Mouse (Mus musculus) heart, postnatal 0 days (tissue): Measurements from ENCODE around the gene Fry. TPM values are rescaled to one million over a fixed set of nuclear protein-coding genes. Genes with fewer than 3 reads are reported as not detected.

Experiments
- ATAC-seq: fragments of 200-750 bp; cut with Nextera tagmentation; 2 replicates; pipeline ENCODE4 v1.8.0; 2017; ENCODE audit warnings: low read depth, moderate number of reproducible peaks, moderate library complexity; ENCODE audit not compliant: insufficient read depth
- DNase-seq: peaks from one replicate; pipeline ENCODE4 v3.0.0-alpha.2; 2016; ENCODE audit warnings: low spot score
- H3K27ac ChIP-seq: fragments of 300-500 bp; sonication (generic); 2 replicates; pipeline ENCODE4 v1.5.1; 2014; ENCODE audit warnings: low read depth, mild to moderate bottlenecking
- H3K27me3 ChIP-seq: fragments of 300-500 bp; sonication (generic); 2 replicates; pipeline ENCODE4 v1.6.1; 2014; ENCODE audit warnings: low read length, mixed read lengths; ENCODE audit not compliant: control insufficient read depth, insufficient read depth
- H3K36me3 ChIP-seq: fragments of 300-500 bp; sonication (generic); replicated peaks from 2 replicates; pipeline ENCODE4 v1.6.1; 2014; ENCODE audit warnings: low read length, mixed read lengths; ENCODE audit not compliant: control insufficient read depth, insufficient read depth
- H3K4me1 ChIP-seq: fragments of 300-500 bp; sonication (generic); 2 replicates; pipeline ENCODE4 v1.6.1; 2014; ENCODE audit warnings: antibody characterized with exemption; ENCODE audit not compliant: control insufficient read depth, insufficient read depth
- H3K4me2 ChIP-seq: fragments of 300-500 bp; sonication (generic); 2 replicates; pipeline ENCODE4 v1.6.1; 2014; ENCODE audit warnings: low read depth, mild to moderate bottlenecking, low read length, moderate library complexity
- H3K4me3 ChIP-seq: fragments of 300-500 bp; sonication (generic); 2 replicates; pipeline ENCODE4 v1.5.1; 2014; ENCODE audit warnings: low read depth, low read length
- H3K9ac ChIP-seq: fragments of 300-500 bp; sonication (generic); replicated peaks from 2 replicates; pipeline ENCODE4 v1.6.1; 2014; ENCODE audit warnings: low read depth, low read length, mixed read lengths
- H3K9me3 ChIP-seq: fragments of 300-500 bp; sonication (generic); replicated peaks from 2 replicates; pipeline ENCODE4 v1.6.1; 2016; ENCODE audit warnings: low read length; ENCODE audit not compliant: control insufficient read depth
- CTCF ChIP-seq: IDR thresholded peaks from 2 replicates; pipeline ENCODE4 v1.5.1; 2016; ENCODE audit warnings: antibody characterized with exemption, control low read depth, low read depth
- EP300 ChIP-seq: IDR thresholded peaks from 2 replicates; pipeline ENCODE4 v1.6.1; 2016; ENCODE audit warnings: antibody characterized with exemption, low read depth
- WGBS: fragments of 180-500 bp; shearing (Covaris S2); extraction: QIAGEN DNeasy Blood & Tissue Kit; methylation state at CpG from one replicate; pipeline ENCODE4 v1.1.7; 2014; 5-methylcytosine and 5-hydroxymethylcytosine counted together
- polyA plus RNA-seq: library from polyadenylated mRNA; unstranded; fragments of >200 nt; fragmentation: Nextera tagmentation; extraction: Ambion mirVana; gene quantifications from 2 replicates; pipeline ENCODE4 v1.2.1, GENCODE M21; 2015
- total RNA-seq: library from RNA; depleted of rRNA; stranded (reverse); fragments of >200 nt; gene quantifications from 2 replicates; pipeline ENCODE4 v1.2.3, GENCODE M21; 2014; ENCODE audit warnings: low replicate concordance

Fry gene
- total and polyA plus RNA-seq, 2 experiments from 2014 or later = 31.8 to 124 TPM

- Histone ChIP-seq H3K4me2 (no peak overlapping the region), H3K9ac (no peak overlapping the region), H3K36me3 (no peaks in the 10 kb centered on the region), H3K27ac (no peak overlapping the region), H3K4me1 (no peaks in the 10 kb centered on the region), H3K9me3 (no peaks in the 10 kb centered on the region), H3K27me3 (no peaks in the 10 kb centered on the region), H3K4me3 (no peak overlapping the region)
- no peak for ATAC-seq
- 68% methylated on average over 1 of the region's 1 CpGs for WGBS
- no peak for DNase-seq
- TF ChIP-seq CTCF = no peak
- no peak for TF ChIP-seq EP300
Measured at GRCm38 (mm10) chr5:150514027-150514426, 395.6 kb downstream of the Fry start.

- H3K27ac ChIP-seq = no peak within 1 kb of the TSS
- DNase-seq (no peak), ATAC-seq (no peak)
- no peak within 1 kb of the TSS for H3K4me3 ChIP-seq
- H3K4me2 ChIP-seq = no peak within 1 kb of the TSS
- 59% methylated on average over 4 of the region's 4 CpGs for WGBS
- H3K36me3 ChIP-seq = no peaks in the 10 kb centered on the region
- H3K9ac ChIP-seq = no peak within 1 kb of the TSS
- H3K9me3 ChIP-seq = no peaks in the 10 kb centered on the region
- H3K4me1 ChIP-seq = no peaks in the 10 kb centered on the region
- no peak for TF ChIP-seq EP300
- TF ChIP-seq CTCF = no peak
- no peaks in the 10 kb centered on the region for H3K27me3 ChIP-seq
Measured at GRCm38 (mm10) chr5:150518064-150518463, 399.6 kb downstream of the Fry start, which contains the start of gene Zar1l. Zar1l (minus strand) TSS chr5:150518164.

- TF ChIP-seq EP300 (no peak), CTCF (peak; percentile 56)
- Histone ChIP-seq H3K27me3 (no peaks in the 10 kb centered on the region), H3K36me3 (no peaks in the 10 kb centered on the region), H3K4me3 (no peak overlapping the region), H3K4me1 (no peaks in the 10 kb centered on the region), H3K9ac (no peak overlapping the region), H3K27ac (no peak overlapping the region), H3K9me3 (no peaks in the 10 kb centered on the region), H3K4me2 (no peak overlapping the region)
- ATAC-seq (no peak), DNase-seq (peak; percentile 69)
- WGBS = 87% methylated on average over 1 of the region's 1 CpGs
Measured at GRCm38 (mm10) chr5:150519551-150519950, 401.1 kb downstream of the Fry start.

- ATAC-seq = peak; percentile 94
- Histone ChIP-seq H3K4me1 (no peaks in the 10 kb centered on the region), H3K4me3 (peak within 1 kb of the TSS; percentile 92), H3K4me2 (peak within 1 kb of the TSS; percentile 86), H3K9me3 (no peaks in the 10 kb centered on the region), H3K36me3 (no peaks in the 10 kb centered on the region), H3K9ac (peak within 1 kb of the TSS; percentile 81), H3K27me3 (no peaks in the 10 kb centered on the region), H3K27ac (peak within 1 kb of the TSS; percentile 63)
- 6% methylated on average over 61 of the region's 63 CpGs for WGBS
- TF ChIP-seq EP300 (no peak), CTCF (no peak)
- DNase-seq = peak; percentile 80
Measured at GRCm38 (mm10) chr5:150521937-150522866, 403.8 kb downstream of the Fry start, which contains the start of gene Brca2. Brca2 (plus strand) TSS chr5:150522630.

GRCm38 (mm10) chr5:150522867-150523234 is 404.4 kb downstream of the Fry start:
- Histone ChIP-seq H3K4me1 (no peaks in the 10 kb centered on the region), H3K27me3 (no peaks in the 10 kb centered on the region), H3K4me3 (peak overlapping the region; percentile 92), H3K36me3 (no peaks in the 10 kb centered on the region), H3K27ac (peak overlapping the region; percentile 63), H3K9ac (peak overlapping the region; percentile 81), H3K4me2 (peak overlapping the region; percentile 86), H3K9me3 (no peaks in the 10 kb centered on the region)
- ATAC-seq = no peak; the same call in 1 of the 2 replicates
- no peak for DNase-seq
- TF ChIP-seq EP300 (no peak), CTCF (no peak)
- WGBS = 5% methylated on average over 11 of the region's 11 CpGs
